Mouse (Mus musculus) Patski (cell line): Measurements from ENCODE around the gene Tnfrsf11a. TPM values are rescaled to one million over a fixed set of nuclear protein-coding genes. Genes with fewer than 3 reads are reported as not detected.

Experiments
- ATAC-seq: fragments of 100-300 bp; one replicate; pipeline ENCODE4 v1.8.0; 2021
- CTCF ChIA-PET: fragments of 350-600 bp; sonication (Branson Sonifier 250); formaldehyde crosslinking; loops from one replicate; lab custom pipeline; 2022; ENCODE audit warnings: inconsistent platforms; lab: Charles Lee
- POLR2A ChIA-PET: fragments of 350-600 bp; sonication (Branson Sonifier 250); formaldehyde crosslinking; loops from one replicate; lab custom pipeline; 2022; ENCODE audit warnings: antibody characterized with exemption, inconsistent platforms; lab: Charles Lee
- DNase-seq: peaks from one replicate; pipeline ENCODE4 v3.0.0-alpha.2; 2011; ENCODE audit warnings: low read depth, low spot score
- H3K27me3 ChIP-seq: fragments of 371-371 bp; one replicate; pipeline ENCODE4 v1.5.1; 2021
- CTCF ChIP-seq: fragments of 100-300 bp; IDR thresholded peaks from one replicate; pipeline ENCODE4 v1.5.1; 2021
- in situ Hi-C: fragments of 300-500 bp; cut with MboI; formaldehyde crosslinking; loops from 3 replicates; pipeline ENCODE4 v1.11.1; 2018; ENCODE audit warnings: low pct_unique_long_range_greater_than_20kb, mixed read lengths
- polyA plus RNA-seq: library from polyadenylated mRNA; unstranded; gene quantifications from one replicate; pipeline ENCODE4 v1.2.3, GENCODE M21; 2021

Tnfrsf11a gene
- polyA plus RNA-seq, 1 experiment from 2014 or later = 0.01 TPM

- no peaks in the 10 kb centered on the region for H3K27me3 ChIP-seq
- no peak for DNase-seq
- ATAC-seq = no peak
- in situ Hi-C loops = loop anchor here (25.0 kb wide), 1 partner anchor 276 kb away; the partner anchor contains the start of gene Phlpp1
- no peak for TF ChIP-seq CTCF
- CTCF ChIA-PET = interaction anchor here (1.0 to 1.5 kb wide), 3 partner anchors 9 to 80 kb away, joined by 3 to 4 read pairs (median 3); no protein-coding TSS in a partner anchor
- POLR2A ChIA-PET = no interaction called here
Measured at GRCm38 (mm10) chr1:105886358-105886757, 105.8 kb downstream of the Tnfrsf11a start.

- peak; percentile 91 for TF ChIP-seq CTCF
Measured at GRCm38 (mm10) chr1:105891032-105891725, 110.7 kb downstream of the Tnfrsf11a start.

GRCm38 (mm10) chr1:105895019-105895418 is 114.5 kb downstream of the Tnfrsf11a start:
- TF ChIP-seq CTCF = no peak
- ChIA-PET CTCF (interaction anchor here (1.1 kb wide), 1 partner anchor 9 kb away, joined by 4 read pairs; no protein-coding TSS in a partner anchor), POLR2A (interaction anchor here (1.1 kb wide), 1 partner anchor 9 kb away, joined by 4 read pairs; no protein-coding TSS in a partner anchor)
- no peaks in the 10 kb centered on the region for H3K27me3 ChIP-seq
- in situ Hi-C loops = loop anchor here (10.0 to 25.0 kb wide), 2 partner anchors 267 to 500 kb away; partner anchors contain the start of gene Phlpp1
- ATAC-seq (no peak), DNase-seq (no peak)

More at GRCm38 (mm10) chr1:105891032-105891725, 110.7 kb downstream of the Tnfrsf11a start:
- POLR2A ChIA-PET = interaction anchor here (0.7 to 1.0 kb wide), 2 partner anchors 99 to 145 kb away, joined by 3 to 4 read pairs; partner anchors contain the start of gene Zcchc2
- ATAC-seq (peak; percentile 60), DNase-seq (no peak)
- in situ Hi-C loops = loop anchor here (5.0 to 25.0 kb wide), 4 partner anchors 96 to 504 kb away; partner anchors contain the start of gene Phlpp1
- no peaks in the 10 kb centered on the region for H3K27me3 ChIP-seq
- CTCF ChIA-PET = interaction anchor here (0.5 to 3.1 kb wide), 7 partner anchors 10 to 146 kb away, joined by 3 to 15 read pairs (median 3); no protein-coding TSS in a partner anchor

Other genes starting within 250 kb of the Tnfrsf11a start
- 48.5 TPM for gene Pign, start 117.0 kb upstream of the Tnfrsf11a start, polyA plus RNA-seq
- 29.2 TPM for gene Relch, start 116.9 kb upstream of the Tnfrsf11a start, polyA plus RNA-seq
- gene Zcchc2, start 209.7 kb downstream of the Tnfrsf11a start, polyA plus RNA-seq = 14.1 TPM